Mouse (Mus musculus) layer of hippocampus, postnatal 36 days (tissue): ENCODE measurements around the gene Fyn. TPM values are rescaled to one million over a fixed set of nuclear protein-coding genes. Genes with fewer than 3 reads are reported as not detected.

Experiments used
- DNase-seq, 2 experiments: peaks; one replicate each; pipeline ENCODE4 v3.0.0; 2022
- total RNA-seq, 2 experiments: library from RNA; stranded (reverse); gene quantifications; 2 replicates each; pipeline ENCODE4 v1.2.3; 2021

Gene Fyn
- total RNA-seq, 2 experiments from 2014 or later, result 137 to 141 TPM

DNA sequence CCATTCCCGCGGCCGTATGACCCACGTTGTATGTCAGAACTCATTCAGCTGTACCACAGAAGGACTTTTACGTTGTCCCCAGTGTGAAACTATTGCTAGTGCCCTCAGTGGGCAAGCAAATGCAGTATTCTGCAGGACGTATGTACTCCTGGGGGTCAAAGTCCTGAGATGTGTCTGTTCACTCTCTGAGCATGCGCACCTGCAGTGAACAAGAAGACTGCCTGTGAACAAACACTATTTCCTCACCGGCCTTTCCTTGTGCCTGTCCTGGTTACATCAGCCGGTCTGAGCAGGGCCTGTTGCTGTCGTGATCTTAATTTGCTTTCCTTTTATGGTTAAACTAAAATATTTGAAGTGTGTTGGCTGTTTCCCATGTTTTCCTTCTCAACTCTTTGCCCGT is 77.2 kb downstream of the Fyn start:
- no peak for DNase-seq

- DNase-seq, result no peak
These were observed 78.1 kb downstream of the Fyn start for GRCm38 (mm10) chr10:39446706-39447105.

DNA sequence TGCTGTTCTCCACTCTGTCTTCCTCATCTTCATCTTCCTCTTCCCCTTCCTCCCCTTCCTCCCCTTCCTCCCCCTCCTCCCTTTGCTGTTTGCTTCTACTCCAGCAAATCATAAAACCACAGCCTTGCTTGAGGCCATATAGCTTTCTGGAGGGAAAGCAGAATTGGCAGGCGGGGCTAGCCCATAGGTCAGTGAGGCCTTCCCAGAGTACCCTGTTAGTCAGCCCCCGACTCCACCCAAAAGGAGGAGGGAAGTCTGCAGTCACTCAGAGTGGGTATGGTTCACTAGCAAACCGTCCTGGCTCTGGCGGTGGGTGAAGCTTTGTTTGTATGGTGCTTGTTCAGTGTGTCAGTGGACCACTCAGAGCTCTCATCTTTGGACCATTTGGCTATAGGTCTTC is 80.5 kb downstream of the Fyn start:
- DNase-seq, result no peak

DNA sequence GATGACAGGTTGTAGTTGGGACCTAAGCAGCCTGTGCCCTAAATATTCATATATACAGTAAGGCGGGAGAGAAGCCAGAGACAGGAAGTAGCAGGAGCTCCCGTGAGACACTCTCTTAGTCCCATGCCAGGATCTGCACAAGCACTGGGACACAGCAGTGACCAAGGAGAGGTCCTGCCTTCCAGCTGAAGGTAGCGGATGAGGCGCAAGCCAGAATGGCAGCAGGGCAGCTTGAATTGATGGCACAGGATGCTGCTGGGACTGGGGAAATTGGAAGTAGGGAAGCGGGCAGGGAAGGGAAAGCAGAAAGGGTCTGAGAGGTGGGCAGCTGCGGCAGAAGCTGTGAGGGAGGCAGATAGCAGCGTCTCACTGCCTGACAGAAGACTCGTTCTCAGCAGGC is 81.7 kb downstream of the Fyn start:
- no peak for DNase-seq

GRCm38 (mm10) chr10:39451065-39451464 is 82.4 kb downstream of the Fyn start:
- no peak for DNase-seq

DNA sequence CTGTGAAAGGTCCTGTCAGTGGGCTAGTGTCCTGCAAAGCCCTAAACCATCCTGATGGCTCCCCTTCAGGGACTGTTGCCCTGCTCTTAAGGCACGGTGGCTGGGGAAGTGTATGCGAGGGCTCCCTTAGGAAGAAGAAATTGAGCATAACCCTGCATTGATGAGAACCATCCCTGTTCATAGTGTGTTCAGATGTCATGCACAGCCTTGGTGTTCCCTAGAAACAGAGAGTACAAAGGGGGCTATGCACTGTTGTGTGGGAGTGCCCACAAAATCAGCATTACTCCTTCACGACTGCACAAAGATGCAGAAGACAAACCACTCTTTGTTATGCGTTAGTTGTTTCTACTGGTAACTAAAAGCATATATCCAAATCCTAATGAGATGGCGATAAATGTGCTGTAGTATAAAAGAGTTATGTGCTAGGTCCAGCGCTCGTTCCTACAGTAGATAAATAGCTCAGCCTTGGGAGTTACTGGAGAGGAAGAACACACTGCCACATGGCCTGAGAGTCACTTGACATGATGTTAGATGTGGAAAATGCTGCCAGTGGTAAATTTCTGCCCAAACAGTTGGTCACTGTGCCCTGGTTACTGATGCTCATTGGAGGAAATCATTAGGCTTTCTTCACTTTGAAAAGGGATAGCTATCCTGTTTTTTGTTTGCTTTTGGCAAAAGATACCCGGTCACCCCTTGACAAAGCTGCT is 83.4 kb downstream of the Fyn start:
- DNase-seq, result no peak

GRCm38 (mm10) chr10:39455344-39455743 is 86.7 kb downstream of the Fyn start:
- no peak for DNase-seq

DNA sequence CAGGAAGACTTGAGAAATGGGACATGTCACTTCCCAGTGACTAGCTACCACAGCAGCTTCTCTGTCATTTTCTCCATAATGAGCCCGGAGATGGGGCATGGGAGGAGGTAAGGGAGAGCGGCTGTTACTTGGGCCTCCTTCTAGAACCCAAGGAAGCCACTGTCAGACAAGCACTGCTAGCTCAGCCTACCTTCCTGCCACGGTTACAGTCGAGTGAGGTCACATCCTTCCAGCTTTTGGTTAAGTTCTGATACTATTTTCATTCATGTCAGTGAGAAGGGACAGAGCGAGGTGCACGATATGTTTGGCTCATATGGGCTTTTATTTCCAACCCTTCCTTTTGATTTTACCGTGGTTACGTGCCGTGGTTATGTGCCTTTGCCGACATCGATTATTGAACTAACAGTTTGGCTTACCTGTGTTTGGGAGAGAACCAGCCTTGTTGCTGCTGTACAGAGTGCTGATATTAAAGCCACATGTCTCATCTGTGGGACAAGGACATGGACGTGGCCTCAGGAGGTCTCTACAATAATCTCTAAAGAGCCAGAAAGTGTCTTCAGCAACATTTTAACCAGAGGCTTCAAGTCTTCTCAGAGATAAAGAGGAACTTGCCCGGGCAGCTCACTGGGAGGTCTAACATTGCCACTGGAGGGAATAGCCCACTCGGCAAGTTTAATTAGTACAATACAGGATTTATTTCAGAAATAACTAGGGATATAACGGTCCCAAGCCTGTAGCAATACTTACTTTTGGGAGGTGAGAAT is 87.4 kb downstream of the Fyn start:
- no peak for DNase-seq

- no peak for DNase-seq
These were observed 88.1 kb downstream of the Fyn start for GRCm38 (mm10) chr10:39456776-39457175.

- DNase-seq, result no peak
These were observed 88.6 kb downstream of the Fyn start for GRCm38 (mm10) chr10:39457281-39457680.

DNA sequence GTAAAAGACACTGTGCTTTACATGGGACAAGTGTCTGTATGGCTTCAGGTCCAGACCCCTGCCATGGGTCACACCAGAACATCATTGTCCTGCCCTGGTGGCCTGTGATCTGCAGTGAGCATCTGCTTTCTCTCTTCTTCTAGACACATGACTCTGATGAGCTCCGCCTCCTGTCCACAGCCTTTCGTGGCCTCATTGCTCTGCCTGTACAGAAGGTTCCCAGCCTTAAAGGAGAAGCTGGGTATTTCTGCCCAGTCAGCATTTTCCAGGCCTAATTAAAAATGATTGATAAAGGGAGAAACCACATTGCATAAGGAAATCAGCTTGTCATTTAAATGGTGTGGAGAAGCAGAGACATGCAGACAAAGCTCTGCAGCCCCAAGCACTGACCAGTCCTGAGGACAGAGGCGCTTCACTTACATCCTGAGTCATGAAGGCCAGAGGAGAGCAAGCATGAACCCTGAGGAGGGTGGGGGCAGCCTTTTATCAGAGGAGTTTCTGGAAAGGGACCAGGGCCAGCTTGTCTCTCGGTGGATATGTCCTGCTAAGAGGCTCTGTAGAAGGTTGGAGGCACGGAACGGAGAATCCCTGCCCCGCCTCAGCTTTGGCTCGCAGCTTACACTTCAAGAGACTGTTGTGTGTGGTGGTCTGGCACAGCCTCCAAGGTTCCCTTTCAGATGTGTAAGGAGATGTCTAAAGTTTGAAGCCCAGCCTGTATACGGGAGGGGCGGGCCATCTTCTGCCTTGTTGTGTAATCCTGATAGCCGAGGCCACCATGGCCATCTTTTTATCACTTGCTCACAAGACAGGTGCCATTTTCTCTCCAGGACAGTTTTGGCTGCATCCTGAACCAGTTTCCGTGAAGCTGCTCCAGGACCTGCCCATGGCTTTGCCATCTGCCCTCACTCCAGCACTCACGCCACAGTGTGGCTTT is 90.4 kb downstream of the Fyn start:
- no peak for DNase-seq

DNA sequence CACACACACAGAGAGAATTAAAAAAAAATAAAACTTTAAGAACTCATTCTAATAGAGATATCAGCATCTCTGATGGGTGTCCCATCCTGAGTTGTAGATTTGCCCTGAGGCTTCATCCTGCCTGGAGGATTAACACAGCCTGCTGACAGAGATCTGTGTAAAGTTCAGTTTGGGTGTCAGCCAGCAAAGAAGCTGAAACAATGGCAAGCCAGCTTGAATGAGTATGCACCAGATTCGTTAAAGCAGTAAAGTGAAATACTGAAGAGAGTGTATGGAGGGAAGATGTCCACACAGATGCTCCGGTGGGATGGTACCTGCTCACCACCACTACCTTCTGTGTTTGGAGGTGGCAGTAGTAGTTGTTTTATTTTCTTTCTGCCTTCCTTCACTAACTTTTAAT is 92.0 kb downstream of the Fyn start:
- no peak for DNase-seq

DNA sequence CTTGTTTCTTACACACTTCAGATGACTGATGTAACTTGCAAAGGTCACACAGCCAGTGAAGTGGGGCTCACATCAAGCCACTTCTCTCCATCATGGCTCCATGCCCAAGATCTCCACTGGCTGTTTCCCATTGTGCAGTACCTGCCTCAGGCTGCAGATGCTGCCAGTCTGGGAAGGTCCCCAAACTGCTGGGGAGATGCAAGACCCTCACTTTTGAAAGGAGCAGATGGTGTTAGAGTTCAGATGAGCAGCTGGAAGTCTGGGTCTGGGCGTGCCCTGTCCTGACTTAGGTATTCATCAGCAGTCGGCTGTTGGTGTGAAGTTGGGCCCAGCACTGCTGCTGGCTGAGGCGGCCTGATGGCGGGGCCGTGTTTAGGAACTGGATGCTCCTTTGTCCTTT is 93.3 kb downstream of the Fyn start:
- no peak for DNase-seq

DNA sequence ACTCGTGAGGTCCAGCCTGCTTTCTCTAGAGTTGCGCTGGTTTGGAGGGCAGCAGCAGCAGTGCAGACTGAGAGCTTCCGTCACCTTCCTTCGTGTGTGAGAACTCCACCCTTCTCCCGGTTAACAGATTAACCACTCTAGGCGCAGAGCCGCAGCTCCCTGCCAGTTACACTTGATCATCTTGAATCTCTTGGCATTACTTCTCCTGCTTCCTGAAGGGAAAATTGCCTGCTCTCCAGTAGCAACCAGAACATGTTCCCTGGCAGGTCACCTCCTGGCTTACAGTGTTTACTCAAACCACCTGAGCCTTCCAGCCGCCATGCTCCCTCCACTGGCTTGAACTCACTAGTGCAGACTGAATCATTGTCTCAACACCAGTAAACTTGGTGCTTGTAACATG is 94.1 kb downstream of the Fyn start:
- no peak for DNase-seq

DNA sequence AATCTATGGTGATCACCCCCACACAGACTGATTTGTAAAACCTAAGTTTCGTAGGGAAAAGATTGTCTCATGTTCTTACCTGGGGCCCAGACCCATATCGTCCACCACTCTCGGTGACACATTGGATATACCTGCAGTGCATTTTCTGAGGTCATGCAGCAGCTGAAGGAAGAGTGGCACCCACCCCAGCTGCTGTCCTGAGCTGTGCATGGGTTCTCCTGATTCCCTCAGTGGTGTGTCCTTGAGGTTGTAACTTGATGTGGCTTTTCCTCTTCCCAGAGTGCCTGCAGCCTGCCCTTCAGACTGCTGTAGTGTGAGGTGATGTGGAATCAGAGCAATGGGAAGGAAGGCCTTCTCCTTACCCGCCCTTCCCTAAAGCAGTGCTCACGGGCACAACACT is 95.7 kb downstream of the Fyn start:
- DNase-seq, result no peak

DNA sequence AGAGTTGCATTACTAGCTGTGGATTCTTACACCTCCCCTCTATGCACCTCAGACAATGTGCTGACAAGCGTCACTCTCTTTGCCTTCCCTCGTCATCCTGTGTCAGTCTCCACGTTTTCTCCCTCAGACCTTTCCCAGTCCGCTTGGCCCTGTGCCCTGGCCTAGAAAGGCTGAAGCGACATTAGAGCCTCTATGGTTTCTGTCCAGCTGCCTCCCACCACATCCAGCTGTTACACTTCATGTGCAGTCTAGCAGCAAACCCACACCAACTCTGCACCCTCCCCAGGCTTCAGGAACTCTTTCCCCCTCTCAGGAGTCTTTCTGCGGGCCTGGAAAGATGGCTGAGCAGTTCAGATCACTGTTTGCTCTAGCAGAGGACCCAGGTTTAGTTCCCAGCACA is 98.7 kb downstream of the Fyn start:
- no peak for DNase-seq

DNA sequence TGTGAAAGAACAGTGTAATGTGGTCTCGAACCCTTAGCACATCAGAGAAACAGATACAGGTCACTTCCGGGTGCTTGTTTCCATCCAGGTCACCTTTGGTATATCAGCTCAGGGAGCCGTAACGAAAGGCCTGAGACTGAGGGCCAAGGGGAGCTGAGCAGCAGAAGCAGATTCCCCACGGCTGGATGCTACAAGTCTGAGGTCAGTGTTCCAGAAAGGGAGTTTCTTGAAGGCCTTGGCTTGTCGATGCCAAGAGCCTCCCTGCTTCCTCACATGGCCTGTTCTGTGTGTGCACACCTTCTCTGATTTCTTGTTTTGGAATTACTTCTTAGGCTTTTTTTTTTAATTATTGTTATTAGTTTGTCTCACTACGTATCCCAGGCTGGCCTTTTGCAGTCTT is 99.2 kb downstream of the Fyn start:
- DNase-seq, result no peak

- DNase-seq, result no peak
These were observed 99.9 kb downstream of the Fyn start for GRCm38 (mm10) chr10:39468576-39468975.

DNA sequence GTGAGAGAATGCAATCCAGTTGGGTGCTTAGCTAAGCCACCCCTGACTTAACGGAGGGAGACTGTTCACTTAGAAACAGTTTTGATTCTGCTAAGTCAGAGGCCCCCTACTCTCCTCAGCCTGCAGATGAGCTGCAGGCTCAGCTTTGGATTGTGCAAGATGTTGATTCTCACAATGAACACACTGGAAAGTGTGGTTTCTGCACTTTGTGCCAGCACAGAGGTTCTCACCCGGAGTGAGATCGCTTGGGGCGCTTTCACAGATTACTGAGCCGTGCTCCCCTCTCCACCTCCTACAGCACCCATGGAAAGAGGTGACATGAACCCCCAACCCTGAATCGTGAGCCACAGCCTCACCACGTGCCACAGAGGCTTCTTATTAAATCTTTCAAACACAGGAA is 100.7 kb downstream of the Fyn start:
- DNase-seq, result no peak

- DNase-seq, result no peak
These were observed 101.7 kb downstream of the Fyn start for GRCm38 (mm10) chr10:39470321-39470720.

GRCm38 (mm10) chr10:39471040-39471713 is 102.5 kb downstream of the Fyn start:
- DNase-seq, result no peak

- DNase-seq, result no peak
These were observed 103.3 kb downstream of the Fyn start for GRCm38 (mm10) chr10:39471714-39472531.
